Mouse (Mus musculus) gastrocnemius, postnatal 14 days (tissue): ENCODE measurements around the gene Prkci. TPM values are rescaled to one million over a fixed set of nuclear protein-coding genes. Genes with fewer than 3 reads are reported as not detected.

ENCODE experiments used
- DNase-seq: peaks from one replicate; pipeline ENCODE4 v3.0.0; 2021; ENCODE audit warnings: mixed read lengths
- intact Hi-C: fragments of 180-260 bp; cut with DNase I; formaldehyde crosslinking; loops from one replicate; pipeline ENCODE4 v1.15.1; 2025; ENCODE audit warnings: low total_unique reads
- total RNA-seq, 2 experiments: library from RNA; stranded (reverse); gene quantifications; 2 replicates each; pipeline ENCODE4 v1.2.3; 2021

Prkci gene
- total RNA-seq, 2 experiments from 2014 or later, result 5.9 to 6.7 TPM

- no peak for DNase-seq
- intact Hi-C loops, result no loop called here
Measured at GRCm38 (mm10) chr3:31077068-31077703, 81.6 kb downstream of the Prkci start.

- intact Hi-C loops, result no loop called here
Measured at GRCm38 (mm10) chr3:31079450-31079849, 83.9 kb downstream of the Prkci start.

GRCm38 (mm10) chr3:31080791-31081502 is 85.4 kb downstream of the Prkci start:
- peak; percentile 41 for DNase-seq
- intact Hi-C loops, result no loop called here

More at GRCm38 (mm10) chr3:31079450-31079849, 83.9 kb downstream of the Prkci start:
- DNase-seq, result no peak

GRCm38 (mm10) chr3:31082838-31083506 is 87.4 kb downstream of the Prkci start:
- no peak for DNase-seq
- intact Hi-C loops, result no loop called here

- no peak for DNase-seq
Measured at GRCm38 (mm10) chr3:31083507-31084245, 88.1 kb downstream of the Prkci start.

DNA sequence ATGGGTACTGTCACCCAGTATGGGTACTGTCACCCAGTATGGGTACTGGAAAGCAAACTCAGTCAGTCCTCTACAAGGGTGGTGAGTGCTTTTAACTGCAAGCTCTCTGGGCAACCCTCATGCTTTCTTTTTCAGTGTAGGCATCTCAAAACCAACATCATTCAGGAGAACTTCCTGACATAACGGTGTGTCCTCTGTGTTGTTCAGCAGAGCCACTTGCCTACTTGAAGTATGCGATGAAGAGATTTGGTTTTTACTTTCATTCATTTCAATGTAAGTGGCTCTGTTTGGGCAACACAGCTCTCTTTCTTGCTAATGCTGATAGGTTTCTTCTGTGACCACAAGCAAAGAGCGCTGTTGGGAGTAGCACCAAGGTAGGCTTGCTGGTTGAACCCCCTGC is 89.5 kb downstream of the Prkci start:
- intact Hi-C loops, result no loop called here
- DNase-seq, result no peak

More at GRCm38 (mm10) chr3:31083507-31084245, 88.1 kb downstream of the Prkci start:
- intact Hi-C loops, result no loop called here

DNA sequence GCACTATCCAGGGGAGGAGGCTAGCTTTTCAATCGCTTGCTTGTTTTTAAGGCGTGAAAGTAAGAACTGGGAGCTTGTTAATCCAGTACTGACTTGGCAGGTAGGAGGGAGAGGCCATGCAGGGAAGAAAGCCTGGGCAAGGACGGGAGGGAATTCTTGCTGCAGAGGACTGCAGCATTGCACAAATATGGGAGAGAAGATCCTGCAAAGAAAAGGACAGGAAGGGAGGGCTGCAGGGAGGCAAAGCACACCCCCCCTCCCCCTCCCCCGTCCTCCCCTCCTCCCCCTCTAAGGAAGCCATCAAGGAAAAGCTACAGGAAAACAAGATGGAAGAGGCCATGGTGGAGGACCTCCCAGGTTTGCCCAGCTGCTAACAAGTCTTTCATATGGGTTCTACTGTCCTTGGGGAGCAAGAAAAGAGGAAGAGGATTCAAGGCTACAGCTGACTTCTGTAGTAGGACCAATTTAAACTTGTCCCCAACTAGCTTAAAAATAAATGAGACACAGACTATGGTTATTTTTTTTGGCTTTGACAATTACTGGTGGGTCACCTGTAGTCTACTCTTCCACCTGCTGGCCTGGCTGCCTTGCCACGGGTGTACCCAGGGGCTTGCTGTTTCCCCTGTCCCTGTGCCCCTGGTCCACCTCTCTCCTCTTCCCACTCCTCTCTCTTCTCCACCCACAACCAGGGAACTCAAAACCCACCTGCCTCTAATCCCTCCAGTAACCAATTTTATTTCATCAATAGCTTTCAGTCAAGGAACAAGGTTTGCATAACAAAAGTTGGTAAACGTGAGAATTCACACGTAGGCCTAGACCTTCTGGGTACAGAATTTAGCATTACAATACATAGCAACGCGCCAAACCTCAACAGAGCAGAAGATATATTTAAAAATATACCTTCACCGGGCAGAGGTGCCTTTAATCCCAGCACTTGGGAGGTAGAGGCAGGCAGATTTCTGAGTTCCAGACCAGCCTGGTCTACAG is 93.5 kb downstream of the Prkci start:
- intact Hi-C loops, result no loop called here

DNA sequence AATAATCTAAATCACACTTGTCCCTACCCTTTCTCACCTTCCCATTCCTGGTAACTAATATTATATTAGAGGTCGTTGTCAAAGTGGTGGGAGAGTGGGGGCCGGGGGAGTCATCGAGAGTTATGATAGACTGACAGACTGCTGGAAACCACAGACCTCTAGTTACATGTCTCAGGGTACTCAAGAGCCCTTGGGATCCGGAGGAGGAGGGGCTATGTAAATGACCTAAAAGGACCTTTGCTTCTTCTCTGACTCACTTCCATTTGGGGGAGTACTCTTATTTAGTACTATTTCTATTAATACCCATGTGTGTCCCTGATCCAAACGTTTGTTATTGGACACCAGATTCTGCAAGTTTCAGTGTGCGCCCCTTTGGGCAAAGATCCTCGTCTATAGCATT is 94.4 kb downstream of the Prkci start:
- DNase-seq, result no peak
- intact Hi-C loops, result no loop called here

More for the DNA sequence above, 93.5 kb downstream of the Prkci start:
- DNase-seq, result no peak

GRCm38 (mm10) chr3:31093196-31093595 is 97.6 kb downstream of the Prkci start:
- no peak for DNase-seq
- intact Hi-C loops, result no loop called here

DNA sequence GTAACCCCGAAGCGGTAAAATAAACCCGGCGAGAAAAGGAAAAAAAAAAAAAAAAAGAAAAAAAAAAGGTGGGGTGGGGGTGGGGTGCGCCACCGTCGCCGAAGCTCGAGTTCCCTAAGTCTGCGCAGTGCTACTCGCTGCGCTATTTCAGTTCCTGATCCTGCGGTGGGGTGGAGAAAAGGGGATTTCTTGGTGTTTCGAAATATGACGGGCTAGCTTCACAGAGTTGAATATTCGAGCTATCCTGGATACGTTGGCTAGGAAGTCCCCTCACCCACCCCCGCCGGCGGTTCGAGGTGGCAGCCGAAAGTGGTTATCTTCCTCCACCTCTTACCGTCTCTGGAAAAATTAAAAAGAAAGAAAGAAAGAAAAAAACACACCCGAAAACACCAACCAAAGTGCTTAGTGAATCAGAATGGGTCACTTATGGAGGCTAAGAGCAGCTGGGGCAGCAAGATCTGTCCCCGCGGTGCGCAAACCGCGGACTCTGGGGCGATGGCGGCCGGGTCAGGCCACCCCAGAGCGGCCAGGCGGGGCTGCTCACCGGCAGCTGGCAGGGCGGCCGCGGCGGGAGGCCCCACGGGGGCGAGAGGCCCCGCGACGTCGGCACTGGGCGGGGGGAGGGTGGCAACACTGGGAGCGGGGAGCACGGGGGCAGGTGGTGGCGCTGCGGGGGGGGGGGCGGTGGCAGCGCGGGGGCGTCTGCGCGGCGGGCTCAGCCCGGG is 98.2 kb downstream of the Prkci start:
- intact Hi-C loops, result no loop called here
- peak; percentile 78 for DNase-seq

- peak; percentile 94 for DNase-seq
- intact Hi-C loops, result no loop called here
Measured at GRCm38 (mm10) chr3:31094531-31095178, 99.1 kb downstream of the Prkci start, which contains the start of gene Skil. TSS of gene Skil (plus strand) at chr3:31095058.

- intact Hi-C loops, result no loop called here
Measured at GRCm38 (mm10) chr3:31095179-31095490, 99.6 kb downstream of the Prkci start.

DNA sequence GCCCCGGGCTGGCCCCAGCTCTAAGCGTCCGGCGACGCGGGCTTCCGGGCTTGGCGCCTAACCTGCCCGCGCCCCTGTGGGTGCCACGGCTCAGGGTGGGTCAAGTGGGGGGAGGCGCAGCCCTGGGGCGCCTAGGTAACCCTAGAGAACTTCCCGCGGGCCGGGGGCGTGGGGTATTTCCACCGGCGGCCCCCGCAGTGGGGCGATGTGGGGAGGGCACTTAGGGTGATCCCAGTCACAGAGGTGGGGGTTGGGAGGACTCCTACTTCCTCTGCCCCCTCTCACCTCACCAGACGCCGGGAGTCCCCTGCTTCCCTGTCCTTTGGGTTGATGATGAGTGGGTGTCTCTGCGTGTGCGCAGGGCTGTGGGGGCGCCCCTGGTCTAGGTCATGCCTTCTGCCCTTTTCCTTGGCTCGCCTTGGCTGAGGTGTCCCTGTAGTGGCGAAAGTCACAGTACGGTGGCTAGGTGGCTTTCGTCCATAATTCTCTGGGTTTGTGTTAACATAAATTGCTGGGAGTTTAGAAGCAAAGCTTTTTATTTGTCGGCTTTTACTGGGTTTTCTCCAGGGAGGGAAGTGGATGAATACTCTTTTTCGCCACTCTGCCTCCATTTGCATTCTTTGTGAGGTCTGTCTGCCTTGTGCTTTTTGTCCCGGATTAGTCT is 100.1 kb downstream of the Prkci start:
- peak; percentile 42 for DNase-seq
- intact Hi-C loops, result no loop called here

More at GRCm38 (mm10) chr3:31095179-31095490, 99.6 kb downstream of the Prkci start:
- DNase-seq, result no peak

DNA sequence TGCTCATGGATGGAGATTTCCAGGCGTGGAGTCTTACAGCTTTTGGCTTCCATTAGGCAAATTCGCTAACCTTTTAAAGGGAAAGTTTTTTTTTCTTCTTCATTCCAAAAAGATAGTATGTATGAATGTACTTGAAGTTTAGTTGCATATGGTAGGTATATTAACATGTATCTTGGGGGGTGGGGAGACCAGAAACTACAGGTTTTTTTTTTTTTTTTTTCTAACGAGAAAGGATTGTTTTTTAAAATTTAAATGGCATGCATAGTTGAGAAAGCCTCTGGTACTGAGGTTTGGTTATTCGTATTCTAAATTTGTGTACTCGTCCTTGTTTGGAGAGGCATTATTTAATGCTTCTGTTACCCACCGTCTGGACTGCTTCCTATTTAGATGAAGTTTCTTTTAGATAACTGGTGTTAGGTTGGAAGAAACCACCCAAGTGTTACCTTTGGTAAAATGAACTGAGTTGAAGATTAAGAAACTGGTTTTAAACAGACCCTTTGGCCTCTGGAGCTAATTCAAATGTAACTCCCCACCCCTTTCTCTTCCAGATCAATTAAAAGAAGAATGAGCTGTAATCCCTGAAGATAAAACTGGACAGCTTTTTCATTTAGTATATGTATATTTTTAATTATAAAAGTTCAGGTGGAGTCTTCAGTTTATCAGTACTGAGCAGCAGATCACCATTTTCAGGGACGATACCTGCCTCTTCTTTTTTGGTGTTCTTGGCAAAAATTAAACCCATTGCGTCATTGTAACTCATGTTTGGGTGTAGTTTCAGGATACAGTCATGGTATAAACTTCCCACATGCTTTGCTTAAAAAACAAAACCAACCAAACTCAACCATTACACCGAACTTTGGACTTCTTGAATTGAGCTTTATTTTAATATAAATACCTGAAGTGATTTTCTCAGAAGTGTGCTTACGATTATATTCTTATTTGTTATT is 100.9 kb downstream of the Prkci start:
- intact Hi-C loops, result no loop called here
- DNase-seq, result no peak

GRCm38 (mm10) chr3:31097102-31097720 is 101.7 kb downstream of the Prkci start:
- intact Hi-C loops, result no loop called here
- no peak for DNase-seq

GRCm38 (mm10) chr3:31097976-31098375 is 102.4 kb downstream of the Prkci start:
- intact Hi-C loops, result no loop called here
- DNase-seq, result no peak
